Mouse (Mus musculus): ENCODE data around the gene Shtn1. TPM values are rescaled to one million over a fixed set of nuclear protein-coding genes. Genes with fewer than 3 reads are reported as not detected.
A peak's percentile ranks its signal among the peaks of the same experiment; 100 is the strongest.

The Shtn1 gene
- total RNA-seq, 2 experiments from 2014 or later = 18.8 to 20.3 TPM

- no peak for DNase-seq
Measured at GRCm38 (mm10) chr19:58968731-58969506, 107.0 kb downstream of the Shtn1 start.

GRCm38 (mm10) chr19:58963011-58963410 lies 112.9 kb downstream of the Shtn1 start:
- no peak for DNase-seq

- no peak for DNase-seq
Measured at GRCm38 (mm10) chr19:58954779-58955178, 121.1 kb downstream of the Shtn1 start.

GRCm38 (mm10) chr19:58952236-58952635 lies 123.7 kb downstream of the Shtn1 start:
- DNase-seq = no peak

- DNase-seq = no peak
Measured at GRCm38 (mm10) chr19:58951521-58951920, 124.4 kb downstream of the Shtn1 start.

GRCm38 (mm10) chr19:58945959-58946358 lies 129.9 kb downstream of the Shtn1 start:
- no peak for DNase-seq

- DNase-seq = peak; percentile 95 to 96
Measured at GRCm38 (mm10) chr19:58942841-58943828, 132.8 kb downstream of the Shtn1 start, which contains the start of the genes Eno4 and Hspa12a. Eno4 (plus strand) TSS chr19:58943425. Hspa12a (minus strand) TSS chr19:58943654.

- no peak for DNase-seq
Measured at GRCm38 (mm10) chr19:58933062-58933461, 142.8 kb downstream of the Shtn1 start.

GRCm38 (mm10) chr19:58931081-58931800 lies 144.7 kb downstream of the Shtn1 start:
- DNase-seq = no peak

Other genes starting within 250 kb of the Shtn1 start
- 1 to 10 TPM; 1.6 to 1.7 TPM for gene Eno4, start 132.7 kb downstream of the Shtn1 start, total RNA-seq (2021)
- gene Hspa12a, start 132.4 kb downstream of the Shtn1 start, total RNA-seq (2021) = 100 to 1,000 TPM; 231 to 244 TPM
- 1 to 10 TPM; 1.1 to 2.1 TPM for gene Vax1, start 94.0 kb upstream of the Shtn1 start, total RNA-seq (2021)
- not detected for gene Kcnk18, start 143.1 kb upstream of the Shtn1 start, total RNA-seq (2021)
- 1 to 10 TPM; 1.1 to 1.2 TPM for gene Slc18a2, start 184.8 kb upstream of the Shtn1 start, total RNA-seq (2021)
- gene Rps12-ps3, start 246.2 kb upstream of the Shtn1 start, total RNA-seq (2021) = 100 to 1,000 TPM; 260 to 310 TPM

Data from layer of hippocampus, postnatal 36 days (tissue).